Mouse (Mus musculus): ENCODE measurements at regions not wholly inside any gene's neighbourhood (a gene's known extent, or its start where the extent isn't known, plus 50 kb on each side); places are given as distances from the start of the nearest gene placed in this dataset.

- WGBS (ENCODE audit: insufficient replicate concordance), result 53% methylated on average over 7 of the region's 7 CpGs
- no peak overlapping the region for H3K27ac ChIP-seq
- peaks cover 38% of the 10 kb centered on the region for H3K4me1 ChIP-seq (replicated peaks)
- no peak overlapping the region for H3K4me2 ChIP-seq
- H3K9me3 ChIP-seq (replicated peaks), result no peaks in the 10 kb centered on the region
- H3K4me3 ChIP-seq (replicated peaks), result no peak overlapping the region
- no peak for ATAC-seq (ENCODE audit: low read depth)
- no peaks in the 10 kb centered on the region for H3K27me3 ChIP-seq
- no peaks in the 10 kb centered on the region for H3K36me3 ChIP-seq
- no peak for DNase-seq
- no peak overlapping the region for H3K9ac ChIP-seq
These were observed 120.8 kb upstream of the Klf3 start for GRCm38 (mm10) chr5:64682326-64682845.

GRCm38 (mm10) chr5:64683419-64683818, 119.8 kb upstream of the Klf3 start:
- peaks cover 38% of the 10 kb centered on the region for H3K4me1 ChIP-seq (replicated peaks)
- H3K36me3 ChIP-seq, result no peaks in the 10 kb centered on the region
- WGBS (ENCODE audit: insufficient replicate concordance), result 72% methylated on average over 4 of the region's 4 CpGs
- H3K27ac ChIP-seq, result no peak overlapping the region
- H3K27me3 ChIP-seq, result no peaks in the 10 kb centered on the region
- H3K4me2 ChIP-seq, result no peak overlapping the region
- no peaks in the 10 kb centered on the region for H3K9me3 ChIP-seq (replicated peaks)
- no peak overlapping the region for H3K9ac ChIP-seq
- DNase-seq (no peak), ATAC-seq (ENCODE audit: low read depth) (no peak)
- H3K4me3 ChIP-seq (replicated peaks), result no peak overlapping the region

GRCm38 (mm10) chr5:64684275-64684674, 118.9 kb upstream of the Klf3 start:
- WGBS (ENCODE audit: insufficient replicate concordance), result 26% methylated on average over 5 of the region's 5 CpGs
- Histone ChIP-seq H3K4me2 (no peak overlapping the region), H3K4me1 (replicated peaks) (peaks cover 38% of the 10 kb centered on the region), H3K27me3 (no peaks in the 10 kb centered on the region), H3K9ac (no peak overlapping the region), H3K27ac (no peak overlapping the region), H3K9me3 (replicated peaks) (no peaks in the 10 kb centered on the region), H3K36me3 (no peaks in the 10 kb centered on the region), H3K4me3 (replicated peaks) (no peak overlapping the region)
- no peak for ATAC-seq (ENCODE audit: low read depth)
- DNase-seq, result no peak

- no peaks in the 10 kb centered on the region for H3K27me3 ChIP-seq
- peaks cover 40% of the 10 kb centered on the region for H3K4me1 ChIP-seq (replicated peaks)
- 76% methylated on average over 7 of the region's 7 CpGs for WGBS (ENCODE audit: insufficient replicate concordance)
- ATAC-seq (ENCODE audit: low read depth), result no peak
- no peaks in the 10 kb centered on the region for H3K36me3 ChIP-seq
- no peaks in the 10 kb centered on the region for H3K9me3 ChIP-seq (replicated peaks)
- peak overlapping the region; percentile 65; the same call in 1 of the 2 replicates for H3K27ac ChIP-seq
- H3K4me3 ChIP-seq (replicated peaks), result no peak overlapping the region
- no peak for DNase-seq
- no peak overlapping the region for H3K4me2 ChIP-seq
- H3K9ac ChIP-seq, result 0 out of 2 replicates have a peak overlapping the region, but pooled peaks have one; percentile 29
These were observed 113.0 kb upstream of the Klf3 start for GRCm38 (mm10) chr5:64690148-64690547.

- H3K4me2 ChIP-seq, result peak overlapping the region; percentile 3; the same call in 1 of the 2 replicates
- no peak overlapping the region for H3K4me3 ChIP-seq (replicated peaks)
- H3K27me3 ChIP-seq, result no peaks in the 10 kb centered on the region
- DNase-seq (no peak), ATAC-seq (ENCODE audit: low read depth) (no peak)
- 44% methylated on average over 8 of the region's 8 CpGs for WGBS (ENCODE audit: insufficient replicate concordance)
- no peaks in the 10 kb centered on the region for H3K9me3 ChIP-seq (replicated peaks)
- H3K27ac ChIP-seq, result peak overlapping the region; percentile 73
- no peaks in the 10 kb centered on the region for H3K36me3 ChIP-seq
- 0 out of 2 replicates have a peak overlapping the region, but pooled peaks have one; percentile 31 for H3K9ac ChIP-seq
- H3K4me1 ChIP-seq (replicated peaks), result peaks cover 39% of the 10 kb centered on the region
These were observed 111.6 kb upstream of the Klf3 start for GRCm38 (mm10) chr5:64691406-64692100.

GRCm38 (mm10) chr5:64692335-64692734, 110.9 kb upstream of the Klf3 start:
- WGBS (ENCODE audit: insufficient replicate concordance), result 29% methylated on average over 11 of the region's 11 CpGs
- peak; percentile 72 for ATAC-seq (ENCODE audit: low read depth)
- H3K27ac ChIP-seq, result peak overlapping the region; percentile 73; the same call in 1 of the 2 replicates

GRCm38 (mm10) chr5:64693616-64694015, 109.6 kb upstream of the Klf3 start:
- no peaks in the 10 kb centered on the region for H3K36me3 ChIP-seq
- H3K9ac ChIP-seq, result no peak overlapping the region
- H3K4me1 ChIP-seq (replicated peaks), result peaks cover 42% of the 10 kb centered on the region
- H3K27ac ChIP-seq, result no peak overlapping the region
- H3K9me3 ChIP-seq (replicated peaks), result no peaks in the 10 kb centered on the region
- no peaks in the 10 kb centered on the region for H3K27me3 ChIP-seq
- 39% methylated on average over 8 of the region's 8 CpGs for WGBS (ENCODE audit: insufficient replicate concordance)
- ATAC-seq (ENCODE audit: low read depth) (peak; percentile 61), DNase-seq (no peak)
- no peak overlapping the region for H3K4me2 ChIP-seq
- no peak overlapping the region for H3K4me3 ChIP-seq (replicated peaks)

More at GRCm38 (mm10) chr5:64692335-64692734, 110.9 kb upstream of the Klf3 start:
- Histone ChIP-seq H3K4me2 (peak overlapping the region; percentile 11; the same call in 1 of the 2 replicates), H3K9ac (no peak overlapping the region), H3K27me3 (no peaks in the 10 kb centered on the region), H3K36me3 (no peaks in the 10 kb centered on the region), H3K4me1 (replicated peaks) (peaks cover 39% of the 10 kb centered on the region), H3K4me3 (replicated peaks) (no peak overlapping the region), H3K9me3 (replicated peaks) (no peaks in the 10 kb centered on the region)
- DNase-seq, result peak; percentile 24

GRCm38 (mm10) chr5:64694606-64695005, 108.6 kb upstream of the Klf3 start:
- no peaks in the 10 kb centered on the region for H3K27me3 ChIP-seq
- ATAC-seq (ENCODE audit: low read depth), result no peak
- H3K36me3 ChIP-seq, result no peaks in the 10 kb centered on the region
- H3K27ac ChIP-seq, result no peak overlapping the region
- peaks cover 46% of the 10 kb centered on the region for H3K4me1 ChIP-seq (replicated peaks)
- WGBS (ENCODE audit: insufficient replicate concordance), result 86% methylated on average over 8 of the region's 8 CpGs
- H3K4me2 ChIP-seq, result no peak overlapping the region
- no peak overlapping the region for H3K4me3 ChIP-seq (replicated peaks)
- H3K9me3 ChIP-seq (replicated peaks), result no peaks in the 10 kb centered on the region
- no peak overlapping the region for H3K9ac ChIP-seq
- DNase-seq, result no peak

- DNase-seq (no peak), ATAC-seq (ENCODE audit: low read depth) (no peak)
- H3K9ac ChIP-seq, result no peak overlapping the region
- WGBS (ENCODE audit: insufficient replicate concordance), result 85% methylated on average over 14 of the region's 14 CpGs
- no peak overlapping the region for H3K4me2 ChIP-seq
- no peaks in the 10 kb centered on the region for H3K27me3 ChIP-seq
- H3K4me3 ChIP-seq (replicated peaks), result no peak overlapping the region
- H3K4me1 ChIP-seq (replicated peaks), result peaks cover 36% of the 10 kb centered on the region
- H3K27ac ChIP-seq, result no peak overlapping the region
- no peaks in the 10 kb centered on the region for H3K36me3 ChIP-seq
- H3K9me3 ChIP-seq (replicated peaks), result no peaks in the 10 kb centered on the region
These were observed 107.1 kb upstream of the Klf3 start for GRCm38 (mm10) chr5:64696099-64696498.

- Histone ChIP-seq H3K4me1 (replicated peaks) (peaks cover 36% of the 10 kb centered on the region), H3K27me3 (no peaks in the 10 kb centered on the region), H3K27ac (no peak overlapping the region), H3K9me3 (replicated peaks) (no peaks in the 10 kb centered on the region), H3K36me3 (no peaks in the 10 kb centered on the region), H3K9ac (no peak overlapping the region), H3K4me2 (no peak overlapping the region), H3K4me3 (replicated peaks) (no peak overlapping the region)
- DNase-seq (no peak), ATAC-seq (ENCODE audit: low read depth) (no peak)
- 75% methylated on average over 5 of the region's 5 CpGs for WGBS (ENCODE audit: insufficient replicate concordance)
These were observed 105.7 kb upstream of the Klf3 start for GRCm38 (mm10) chr5:64697466-64697865.

GRCm38 (mm10) chr5:64698458-64699116, 104.6 kb upstream of the Klf3 start:
- no peak overlapping the region for H3K27ac ChIP-seq
- ATAC-seq (ENCODE audit: low read depth) (no peak), DNase-seq (no peak)
- no peak overlapping the region for H3K4me2 ChIP-seq
- no peaks in the 10 kb centered on the region for H3K36me3 ChIP-seq
- H3K4me3 ChIP-seq (replicated peaks), result no peak overlapping the region
- H3K4me1 ChIP-seq (replicated peaks), result peaks cover 34% of the 10 kb centered on the region
- no peaks in the 10 kb centered on the region for H3K9me3 ChIP-seq (replicated peaks)
- 63% methylated on average over 6 of the region's 6 CpGs for WGBS (ENCODE audit: insufficient replicate concordance)
- no peaks in the 10 kb centered on the region for H3K27me3 ChIP-seq
- no peak overlapping the region for H3K9ac ChIP-seq

All from liver, embryonic 13.5 days (tissue).